Mouse (Mus musculus) kidney, adult 2 months (tissue): ENCODE measurements around the gene Nfatc2.

Experiments
- CTCF ChIP-seq: fragments of 200-500 bp; conservative IDR thresholded peaks from 2 replicates; pipeline ENCODE4 v1.5.1; 2011; ENCODE audit warnings: low read depth, mild to moderate bottlenecking, control low read depth, low read length, moderate library complexity, mixed read lengths; ENCODE audit not compliant: insufficient read depth, insufficient read length
- POLR2A ChIP-seq: fragments of 200-500 bp; IDR thresholded peaks from one replicate; pipeline ENCODE4 v1.6.1; 2011; ENCODE audit warnings: low read depth, low read length, control low read depth

- no peak for TF ChIP-seq CTCF
- no peak for TF ChIP-seq POLR2A
These were observed 89.9 kb downstream of the Nfatc2 start for GRCm38 (mm10) chr2:168511529-168511928.
